Mouse (Mus musculus) testis, adult 2 months (tissue): ENCODE measurements at regions not wholly inside any gene's neighbourhood (a gene's known extent, or its start where the extent isn't known, plus 50 kb on each side); places are given as distances from the start of the nearest gene placed in this dataset.

Experiments used
- CTCF ChIP-seq: fragments of 200-500 bp; IDR thresholded peaks from 2 replicates; pipeline ENCODE4 v1.5.1; 2012; ENCODE audit warnings: low read depth, mild to moderate bottlenecking, inconsistent platforms, low read length, moderate library complexity; ENCODE audit not compliant: control insufficient read depth, insufficient read depth, insufficient replicate concordance
- POLR2A ChIP-seq: fragments of 200-500 bp; IDR thresholded peaks from 2 replicates; pipeline ENCODE4 v1.6.1; 2012; ENCODE audit warnings: low read depth, mild to moderate bottlenecking, inconsistent platforms, low read length, moderate library complexity; ENCODE audit not compliant: control insufficient read depth

GRCm38 (mm10) chr4:143045245-143045644 is 167.6 kb downstream of the Prdm2 start:
- TF ChIP-seq POLR2A: no peak
- TF ChIP-seq CTCF: no peak
